Mouse (Mus musculus) bone marrow macrophage, adult 2 months (primary cell): ENCODE measurements around the gene Ccdc187.

ENCODE experiments used
- CTCF ChIP-seq: IDR thresholded peaks from 2 replicates; pipeline ENCODE4 v1.5.1; 2012; ENCODE audit warnings: low read depth, mild to moderate bottlenecking, low read length, moderate library complexity
- POLR2A ChIP-seq: IDR thresholded peaks from 2 replicates; pipeline ENCODE4 v1.6.1; 2012; ENCODE audit warnings: mild to moderate bottlenecking, low read depth, low read length, borderline replicate concordance

- TF ChIP-seq CTCF (no peak), POLR2A (no peak)
These were observed 53.5 kb downstream of the Ccdc187 start for GRCm38 (mm10) chr2:26240841-26241240.
